Mouse (Mus musculus) small intestine, adult 10 weeks (tissue): ENCODE data around the gene Asb18. TPM values are rescaled to one million over a fixed set of nuclear protein-coding genes. Genes with fewer than 3 reads are reported as not detected.

Source experiments
- polyA plus RNA-seq: library from polyadenylated mRNA; stranded (reverse); fragments of 350-450 nt; fragmentation: Illumina TruSeq; extraction: RNeasy Lipid Tissue Mini Kit (QIAGEN cat#74804); gene quantifications from one replicate; pipeline ENCODE4 v1.2.3, GENCODE M21; 2014; ENCODE audit warnings: low replicate concordance

The Asb18 gene
- not detected for polyA plus RNA-seq

GRCm38 (mm10) chr1:90014446-90014845 is at the start of gene Asb18:
TSS of gene Asb18 (minus strand) at chr1:90014666.

GRCm38 (mm10) chr1:89931120-89931519 is 83.3 kb downstream of the Asb18 start, which contains the start of gene Gbx2:
TSS of gene Gbx2 (minus strand) at chr1:89931179.

Other genes with a start within 250 kb of the Asb18 start
- gene Gbx2, start 83.5 kb downstream of the Asb18 start, polyA plus RNA-seq: not detected
- gene Iqca, start 138.7 kb upstream of the Asb18 start, polyA plus RNA-seq: not detected
- gene Ackr3, start 189.3 kb upstream of the Asb18 start, polyA plus RNA-seq: 2.2 TPM